Mouse (Mus musculus) liver, embryonic 16.5 days (tissue): ENCODE measurements around the gene Selenot. TPM values are rescaled to one million over a fixed set of nuclear protein-coding genes. Genes with fewer than 3 reads are reported as not detected.

Experiments
- ATAC-seq: fragments of 200-750 bp; cut with Nextera tagmentation; 2 replicates; pipeline ENCODE4 v1.8.0; 2017; ENCODE audit warnings: low read depth, mild to moderate bottlenecking, moderate number of reproducible peaks, moderate library complexity
- H3K27ac ChIP-seq: fragments of 300-500 bp; sonication (generic); 2 replicates; pipeline ENCODE4 v1.5.1; 2014; ENCODE audit warnings: mild to moderate bottlenecking, low read length
- H3K27me3 ChIP-seq: fragments of 300-500 bp; sonication (generic); 2 replicates; pipeline ENCODE4 v1.6.1; 2014; ENCODE audit warnings: low read depth, low read length, mixed read lengths; ENCODE audit not compliant: control insufficient read depth, insufficient read depth
- H3K36me3 ChIP-seq: fragments of 300-500 bp; sonication (generic); 2 replicates; pipeline ENCODE4 v1.6.1; 2014; ENCODE audit warnings: mild to moderate bottlenecking; ENCODE audit not compliant: control insufficient read depth, insufficient read depth
- H3K4me1 ChIP-seq: fragments of 300-500 bp; sonication (generic); 2 replicates; pipeline ENCODE4 v1.6.1; 2014; ENCODE audit warnings: low read depth, low read length, mixed read lengths; ENCODE audit not compliant: control insufficient read depth
- H3K4me2 ChIP-seq: fragments of 300-500 bp; sonication (generic); 2 replicates; pipeline ENCODE4 v1.6.1; 2014; ENCODE audit warnings: low read depth, low read length, mixed read lengths
- H3K4me3 ChIP-seq: fragments of 300-500 bp; sonication (generic); 2 replicates; pipeline ENCODE4 v1.5.1; 2014; ENCODE audit warnings: low read depth, mild to moderate bottlenecking, low read length
- H3K9ac ChIP-seq: fragments of 300-500 bp; sonication (generic); 2 replicates; pipeline ENCODE4 v1.6.1; 2014; ENCODE audit warnings: low read depth, low read length
- H3K9me3 ChIP-seq: fragments of 300-500 bp; sonication (generic); replicated peaks from 2 replicates; pipeline ENCODE4 v1.6.1; 2016; ENCODE audit warnings: low read length; ENCODE audit not compliant: control insufficient read depth
- WGBS: fragments of 180-500 bp; shearing (Covaris S2); extraction: QIAGEN DNeasy Blood & Tissue Kit; methylation state at CpG from one replicate; pipeline ENCODE4 v1.1.7; 2014; ENCODE audit not compliant: insufficient replicate concordance; 5-methylcytosine and 5-hydroxymethylcytosine counted together
- polyA plus RNA-seq: library from polyadenylated mRNA; unstranded; fragments of >200 nt; fragmentation: Nextera tagmentation; extraction: Ambion mirVana; gene quantifications from 2 replicates; pipeline ENCODE4 v1.2.1, GENCODE M21; 2015

Selenot gene
- polyA plus RNA-seq, 1 experiment from 2014 or later: 9.7 TPM

DNA sequence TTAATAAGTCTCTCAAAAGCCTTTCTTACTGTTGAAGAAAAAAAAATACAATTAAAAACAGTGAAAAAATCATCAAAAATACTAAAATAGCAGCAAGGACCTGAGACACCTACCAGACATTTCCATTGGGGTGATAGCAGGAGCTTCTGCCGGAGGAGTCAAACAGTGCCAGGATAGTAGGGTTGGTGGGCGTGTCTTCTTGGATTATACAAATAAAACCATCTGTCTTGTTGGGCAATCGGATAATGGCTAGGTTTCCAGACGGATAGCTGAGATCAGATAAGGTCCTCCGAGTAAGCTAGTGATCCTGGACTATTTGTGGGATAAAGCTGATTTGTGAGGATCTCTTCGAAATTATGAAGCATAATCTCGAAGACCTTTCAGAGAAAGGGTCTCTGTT lies 44.6 kb downstream of the Selenot start:
- WGBS: 62% methylated on average over 7 of the region's 7 CpGs
- no peak for ATAC-seq
- H3K9me3 ChIP-seq: no peaks in the 10 kb centered on the region

DNA sequence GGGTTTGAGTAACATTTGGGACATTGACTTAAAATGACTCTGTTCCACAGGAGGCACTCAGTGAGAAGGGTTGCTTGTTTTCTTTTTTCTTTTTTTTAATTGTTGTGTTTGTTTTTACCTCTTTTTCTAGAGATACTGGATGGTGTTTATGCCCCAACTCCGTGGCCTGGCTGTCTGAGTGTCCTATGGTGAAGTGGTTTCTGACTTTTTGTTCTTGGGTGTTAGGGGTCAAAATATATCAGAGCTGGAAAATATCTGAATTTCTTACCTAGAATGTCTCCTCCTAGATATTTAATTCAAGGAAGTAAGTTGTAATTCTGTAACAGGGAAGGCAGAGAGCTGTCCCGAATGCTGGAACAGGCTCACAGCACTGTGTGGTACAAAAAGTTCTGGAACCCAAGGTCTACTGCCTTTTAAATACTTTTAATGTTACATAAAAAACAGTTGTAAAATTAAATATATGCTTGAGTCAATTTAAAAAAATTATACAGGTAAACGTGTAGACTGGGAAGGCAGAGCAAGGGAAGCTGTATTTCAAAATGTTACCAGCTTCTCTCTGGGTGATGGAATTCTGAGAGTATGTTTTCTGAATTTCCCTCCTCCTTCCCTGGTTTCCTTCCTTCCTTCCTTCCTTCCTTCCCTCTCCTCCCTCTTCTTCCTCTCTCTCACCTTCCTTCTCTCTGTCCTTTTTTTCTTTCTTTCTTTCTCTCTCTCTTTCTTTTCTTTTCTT lies 46.4 kb downstream of the Selenot start:
- 51% methylated on average over 3 of the region's 3 CpGs for WGBS
- Histone ChIP-seq H3K4me2 (no peak overlapping the region), H3K27me3 (no peaks in the 10 kb centered on the region), H3K36me3 (no peaks in the 10 kb centered on the region), H3K27ac (no peak overlapping the region), H3K4me1 (no peaks in the 10 kb centered on the region), H3K4me3 (no peak overlapping the region), H3K9ac (no peak overlapping the region), H3K9me3 (no peaks in the 10 kb centered on the region)
- no peak for ATAC-seq

More for the DNA sequence above, 44.6 kb downstream of the Selenot start:
- Histone ChIP-seq H3K27me3 (no peaks in the 10 kb centered on the region), H3K9ac (no peak overlapping the region), H3K4me2 (no peak overlapping the region), H3K4me3 (no peak overlapping the region), H3K36me3 (no peaks in the 10 kb centered on the region), H3K27ac (no peak overlapping the region), H3K4me1 (no peaks in the 10 kb centered on the region)

GRCm38 (mm10) chr3:58624981-58625380 lies 48.5 kb downstream of the Selenot start:
- Histone ChIP-seq H3K9me3 (no peaks in the 10 kb centered on the region), H3K9ac (no peak overlapping the region), H3K36me3 (no peaks in the 10 kb centered on the region), H3K27ac (no peak overlapping the region), H3K4me2 (no peak overlapping the region), H3K4me1 (no peaks in the 10 kb centered on the region), H3K4me3 (no peak overlapping the region), H3K27me3 (no peaks in the 10 kb centered on the region)
- ATAC-seq: no peak
- WGBS: 52% methylated on average over 4 of the region's 4 CpGs

- no peaks in the 10 kb centered on the region for H3K27me3 ChIP-seq
- H3K9me3 ChIP-seq: no peaks in the 10 kb centered on the region
- H3K27ac ChIP-seq: no peak overlapping the region
- peaks cover 4% of the 10 kb centered on the region; the same call in 1 of the 2 replicates for H3K4me1 ChIP-seq
- no peak overlapping the region for H3K4me3 ChIP-seq
- WGBS: 63% methylated on average over 2 of the region's 2 CpGs
- no peak for ATAC-seq
- no peaks in the 10 kb centered on the region for H3K36me3 ChIP-seq
- H3K4me2 ChIP-seq: no peak overlapping the region
- H3K9ac ChIP-seq: no peak overlapping the region
Measured at GRCm38 (mm10) chr3:58631693-58632092, 55.3 kb downstream of the Selenot start.

- H3K27ac ChIP-seq: no peak within 1 kb of the TSS
- peak within 1 kb of the TSS; percentile 22; the same call in 1 of the 2 replicates for H3K9ac ChIP-seq
- no peaks in the 10 kb centered on the region for H3K27me3 ChIP-seq
- H3K36me3 ChIP-seq: no peaks in the 10 kb centered on the region
- no peak; the same call in 1 of the 2 replicates for ATAC-seq
- no peaks in the 10 kb centered on the region for H3K9me3 ChIP-seq
- peak within 1 kb of the TSS; percentile 52 for H3K4me3 ChIP-seq
- H3K4me1 ChIP-seq: peaks cover 4% of the 10 kb centered on the region; the same call in 1 of the 2 replicates
- WGBS: under 1% methylated on average over 34 of the region's 34 CpGs
- peak within 1 kb of the TSS; percentile 76 for H3K4me2 ChIP-seq
Measured at GRCm38 (mm10) chr3:58636406-58637295, 60.2 kb downstream of the Selenot start, which contains the start of gene Erich6. Erich6 (minus strand) TSS chr3:58637207.

Other genes starting within 250 kb of the Selenot start
- gene Tsc22d2, start 161.9 kb upstream of the Selenot start, polyA plus RNA-seq: 3.7 and 3.8 TPM in 2 replicates
- 22.2 and 23.1 TPM in 2 replicates for gene Eif2a, start 50.8 kb upstream of the Selenot start, polyA plus RNA-seq
- gene Serp1, start 50.7 kb upstream of the Selenot start, polyA plus RNA-seq: 104 and 105 TPM in 2 replicates
- gene Erich6, start 60.6 kb downstream of the Selenot start, polyA plus RNA-seq: not detected in 2 replicates
- gene Siah2, start 115.8 kb downstream of the Selenot start, polyA plus RNA-seq: 2.5 and 3.4 TPM in 2 replicates
- gene Mindy4b-ps, start 245.7 kb downstream of the Selenot start, polyA plus RNA-seq: not detected in 2 replicates